In the genomic region with DNA sequence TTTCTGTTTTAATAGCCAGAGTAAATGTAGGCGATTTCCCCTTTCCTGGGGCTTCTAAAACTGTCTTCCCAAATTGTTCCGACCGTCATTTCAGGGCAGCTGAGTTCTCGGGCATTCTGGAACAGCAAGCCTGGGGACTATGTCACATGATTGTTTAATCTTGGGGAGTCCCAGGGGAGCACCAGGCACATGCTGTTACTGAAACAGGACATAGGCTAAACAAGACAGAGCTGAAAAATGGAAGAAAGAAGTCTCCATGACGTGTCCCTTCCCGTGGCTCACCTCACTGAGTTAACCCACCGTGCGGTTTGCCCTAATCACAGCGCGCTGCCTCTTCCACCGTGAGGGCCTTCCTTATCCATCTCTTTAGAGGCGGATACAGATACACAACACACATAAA, we compare ENCODE assay signal across 8 mouse cellular contexts.
DNase-seq lines count a peak whose midpoint lies in the region; ATAC-seq lines count a peak whose summit lies in the region.

No protein-coding gene starts in this region.

- H3K9ac ChIP-seq in embryonic facial prominence, embryonic 12.5 days, result no peak overlapping the region
- peak overlapping the region; percentile 51; the same call in 1 of the 2 replicates for H3K9ac ChIP-seq in midbrain, embryonic 13.5 days (replicated peaks)

- peak overlapping the region; percentile 51 for H3K4me2 ChIP-seq in embryonic facial prominence, embryonic 12.5 days (replicated peaks)
- H3K4me2 ChIP-seq in midbrain, embryonic 13.5 days (replicated peaks), result peak overlapping the region; percentile 52

- H3K4me1 ChIP-seq in embryonic facial prominence, embryonic 12.5 days, result peaks cover 41% of the 10 kb centered on the region
- H3K4me1 ChIP-seq in hindbrain, embryonic 10.5 days (replicated peaks), result peaks cover 58% of the 10 kb centered on the region
- peaks cover 49% of the 10 kb centered on the region for H3K4me1 ChIP-seq in midbrain, embryonic 13.5 days (replicated peaks)

- no peaks in the 10 kb centered on the region for H3K9me3 ChIP-seq in embryonic facial prominence, embryonic 12.5 days
- no peaks in the 10 kb centered on the region for H3K9me3 ChIP-seq in hindbrain, embryonic 10.5 days
- no peaks in the 10 kb centered on the region for H3K9me3 ChIP-seq in midbrain, embryonic 13.5 days

- DNase-seq in adrenal gland, postnatal 10 days, result peak; percentile 34
- no peak for DNase-seq in adrenal gland, adult 8-10 months
- DNase-seq in hindbrain, embryonic 10.5 days (ENCODE audit: low spot score), result peak; percentile 30
- no peak for DNase-seq in cerebellum, postnatal 14 days
- DNase-seq in right cerebral cortex, postnatal 25 days, result no peak
- DNase-seq in cerebellum, postnatal 10 days, result no peak

- peak overlapping the region; percentile 29; the same call in 1 of the 2 replicates for H3K4me3 ChIP-seq in embryonic facial prominence, embryonic 12.5 days
- peak overlapping the region; percentile 48 for H3K4me3 ChIP-seq in hindbrain, embryonic 10.5 days
- H3K4me3 ChIP-seq in midbrain, embryonic 13.5 days (replicated peaks), result peak overlapping the region; percentile 33

- H3K27me3 ChIP-seq in embryonic facial prominence, embryonic 12.5 days, result no peaks in the 10 kb centered on the region
- H3K27me3 ChIP-seq in hindbrain, embryonic 10.5 days (ENCODE audit: insufficient read depth, poor library complexity, severe bottlenecking), result no peaks in the 10 kb centered on the region
- no peaks in the 10 kb centered on the region for H3K27me3 ChIP-seq in midbrain, embryonic 13.5 days

- no peak for ATAC-seq in embryonic facial prominence, embryonic 12.5 days (ENCODE audit: insufficient number of reproducible peaks, insufficient read depth, low FRiP score, low TSS enrichment)
- ATAC-seq in midbrain, embryonic 13.5 days, result peak; percentile 25

- H3K27ac ChIP-seq in embryonic facial prominence, embryonic 12.5 days, result peak overlapping the region; percentile 72
- H3K27ac ChIP-seq in hindbrain, embryonic 10.5 days, result peak overlapping the region; percentile 87
- peak overlapping the region; percentile 25; the same call in 1 of the 2 replicates for H3K27ac ChIP-seq in midbrain, embryonic 13.5 days

- H3K36me3 ChIP-seq in embryonic facial prominence, embryonic 12.5 days, result no peaks in the 10 kb centered on the region
- no peaks in the 10 kb centered on the region for H3K36me3 ChIP-seq in hindbrain, embryonic 10.5 days
- H3K36me3 ChIP-seq in midbrain, embryonic 13.5 days, result no peaks in the 10 kb centered on the region

- WGBS in embryonic facial prominence, embryonic 12.5 days, result 12% methylated on average over 12 of the region's 12 CpGs
- WGBS in hindbrain, embryonic 10.5 days, result 36% methylated on average over 12 of the region's 12 CpGs
- 22% methylated on average over 12 of the region's 12 CpGs for WGBS in midbrain, embryonic 13.5 days

Comparison
In these comparisons a context has a peak if more than half of its experiments do, and no peak if none do; other contexts are left out.
1. DNase-seq: peak in adrenal gland, postnatal 10 days (single experiment) and hindbrain, embryonic 10.5 days (single experiment); none in adrenal gland, adult 8-10 months (single experiment), cerebellum, postnatal 14 days (0 of 2), right cerebral cortex, postnatal 25 days (single experiment) and cerebellum, postnatal 10 days (0 of 2).
2. H3K27ac ChIP-seq: peak in every context shown above with its lines; median percentile 87 in hindbrain, embryonic 10.5 days; 72 in embryonic facial prominence, embryonic 12.5 days; 25 in midbrain, embryonic 13.5 days.
3. Peak in every context shown above with its lines, with median percentiles within 50 percentile points of each other: H3K4me3 ChIP-seq.